Mouse (Mus musculus): ENCODE data around the gene Angpt4. TPM values are rescaled to one million over a fixed set of nuclear protein-coding genes. Genes with fewer than 3 reads are reported as not detected.

Gene Angpt4
- total RNA-seq, 4 experiments from 2014 or later: 0.29 to 1.1 (median 0.89) TPM

GRCm38 (mm10) chr2:151985426-151986172 is 74.6 kb downstream of the Angpt4 start:
- no peak for DNase-seq

GRCm38 (mm10) chr2:151986958-151987357 is 75.9 kb downstream of the Angpt4 start:
- DNase-seq: no peak

- DNase-seq: no peak
Observed at GRCm38 (mm10) chr2:151988978-151989377, 78.0 kb downstream of the Angpt4 start.

- no peak for DNase-seq
Observed at GRCm38 (mm10) chr2:151990985-151991394, 80.0 kb downstream of the Angpt4 start.

- DNase-seq: no peak
Observed at GRCm38 (mm10) chr2:151991446-151991845, 80.4 kb downstream of the Angpt4 start.

- DNase-seq: peak; percentile 54
Observed at GRCm38 (mm10) chr2:151994350-151995122, 83.5 kb downstream of the Angpt4 start.

Small RNA genes within 50 kb of the gene (microRNA-seq; reads per million reads assigned to microRNA genes)
- 0 reads per million in 2 experiments for gene Mir1953

Other genes starting within 250 kb of the Angpt4 start
- gene Rad21l, start 242.7 kb upstream of the Angpt4 start, total RNA-seq (2022): under 1 TPM in 1 of 4 experiments, not detected in 3; 0.17 TPM
- 1 to 10 TPM in 3 of 4 experiments, under 1 TPM in 1; 0.65 to 1.4 (median 1.1) TPM for gene Tmem74b, start 209.2 kb upstream of the Angpt4 start, total RNA-seq (2022)
- 10 to 100 TPM; 37.2 to 41.8 (median 39.0) TPM for gene Psmf1, start 167.0 kb upstream of the Angpt4 start, total RNA-seq (2022)
- under 1 TPM in 2 of 4 experiments, not detected in 2; 0.10 to 0.96 TPM for gene Rspo4, start 68.3 kb upstream of the Angpt4 start, total RNA-seq (2022)
- gene Fam110a, start 69.0 kb downstream of the Angpt4 start, total RNA-seq (2022): 10 to 100 TPM; 13.7 to 15.1 (median 14.1) TPM
- 1 to 10 TPM; 1.8 to 4.4 (median 3.3) TPM for gene Slc52a3, start 85.3 kb downstream of the Angpt4 start, total RNA-seq (2022)
- under 1 TPM; 0.23 to 0.30 (median 0.26) TPM for gene Scrt2, start 170.3 kb downstream of the Angpt4 start, total RNA-seq (2022)
- gene Srxn1, start 194.3 kb downstream of the Angpt4 start, total RNA-seq (2022): 100 to 1,000 TPM; 134 to 367 (median 207) TPM
- gene Tcf15, start 232.4 kb downstream of the Angpt4 start, total RNA-seq (2022): 1 to 10 TPM; 1.5 to 4.1 (median 3.0) TPM

Data from adrenal gland, adult 8-10 months (tissue).